In the genomic region with DNA sequence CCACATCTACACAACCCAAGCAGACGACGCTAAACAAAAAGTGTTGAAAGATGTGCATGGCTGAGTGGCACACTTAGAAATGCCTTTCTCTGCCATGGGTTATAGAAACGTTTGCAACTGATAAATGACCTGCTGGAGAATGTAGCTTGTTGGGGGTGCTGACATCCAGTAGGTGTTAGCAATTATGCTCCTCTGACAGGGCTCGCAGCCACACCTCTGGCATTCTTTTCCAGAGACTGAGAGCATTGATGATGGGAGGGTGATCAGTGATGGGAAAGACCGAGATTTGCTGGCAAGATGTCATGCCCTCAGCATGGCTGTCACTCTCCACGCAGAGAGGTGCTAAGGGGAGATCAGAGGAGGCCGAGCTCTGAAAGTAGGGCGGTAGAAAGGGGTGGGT, we compare ENCODE assay signal across 24 mouse cellular contexts.
DNase-seq lines count a peak whose midpoint lies in the region; ATAC-seq and TF ChIP-seq lines count a peak whose summit lies in the region.
"Had no signal": no experiment of that assay in that cellular context is flagged by ENCODE, and none has a peak within 500 bp of the region (broad histone marks: within the 10 kb centered on the region; RNA-seq: fewer than 3 reads in every experiment).

No protein-coding gene starts in this region.

- peak; percentile 86 for DNase-seq in heart, adult 11 months
- no peak for DNase-seq in heart, adult 2 months
- DNase-seq in heart, postnatal 10 days: no peak
- DNase-seq in retina, postnatal 1 day: peak; percentile 6
- DNase-seq in retina, embryonic 14.5 days (ENCODE audit: low spot score): no peak
- no peak for DNase-seq in forebrain, embryonic 10.5 days (ENCODE audit: extremely low spot score, low spot score)
- DNase-seq: adrenal gland, adult 8-10 months; cerebellum, adult 2 months; cerebellum, postnatal 14 days; gastrocnemius, postnatal 36 days; kidney, adult 9 months; kidney, postnatal 10 days; layer of hippocampus, postnatal 36 days; left cerebral cortex, postnatal 4 days; lung, postnatal 14 days; thymus, postnatal 4 days had no signal

- no peaks in the 10 kb centered on the region for H3K79me2 ChIP-seq in heart, adult 2 months (replicated peaks; ENCODE audit: control insufficient read depth, insufficient read depth, low read length)

- no peaks in the 10 kb centered on the region for H3K36me3 ChIP-seq in heart, adult 2 months (ENCODE audit: control insufficient read depth, insufficient read depth, low read length)
- no peaks in the 10 kb centered on the region for H3K36me3 ChIP-seq in heart, embryonic 14.5 days (ENCODE audit: control insufficient read depth, insufficient read depth, low read length)
- H3K36me3 ChIP-seq in forebrain, embryonic 10.5 days (replicated peaks): no peaks in the 10 kb centered on the region
- H3K36me3 ChIP-seq: G1E; liver, embryonic 15.5 days; midbrain, embryonic 10.5 days had no signal

- no peaks in the 10 kb centered on the region for H3K27me3 ChIP-seq in heart, adult 2 months (ENCODE audit: control insufficient read depth, insufficient read depth, low read length)
- H3K27me3 ChIP-seq in heart, embryonic 14.5 days (ENCODE audit: control insufficient read depth, insufficient read depth, low read length): no peaks in the 10 kb centered on the region
- H3K27me3 ChIP-seq in forebrain, embryonic 10.5 days (ENCODE audit: poor library complexity, severe bottlenecking): no peaks in the 10 kb centered on the region
- H3K27me3 ChIP-seq: liver, embryonic 15.5 days had no signal

- no peaks in the 10 kb centered on the region for H3K4me1 ChIP-seq in heart, adult 2 months (ENCODE audit: control insufficient read depth, insufficient read depth, low read length)
- peaks cover 21 to 33% of the 10 kb centered on the region in 2 experiments for H3K4me1 ChIP-seq in heart, embryonic 14.5 days (ENCODE audit: control insufficient read depth in 2 of 2, insufficient read depth in 2 of 2, low read length in 2 of 2)
- H3K4me1 ChIP-seq in forebrain, embryonic 10.5 days: peaks cover 7% of the 10 kb centered on the region; the same call in 1 of the 2 replicates
- H3K4me1 ChIP-seq: liver, embryonic 15.5 days had no signal

- intact Hi-C loops in heart, adult 2 months (cut with DNase I): no loop called here
- intact Hi-C loops in heart, postnatal 10 days (cut with DNase I): no loop called here

- ATAC-seq in heart, embryonic 14.5 days (ENCODE audit: insufficient number of reproducible peaks, insufficient read depth, low FRiP score, low read depth): peak; percentile 83
- ATAC-seq: forebrain, embryonic 14.5 days; intestine, postnatal 0 days; midbrain, embryonic 16.5 days had no signal

- H3K9ac ChIP-seq in heart, adult 2 months (ENCODE audit: low read depth, low read length): no peak overlapping the region
- no peak overlapping the region for H3K9ac ChIP-seq in heart, embryonic 14.5 days (ENCODE audit: low read length)
- H3K9ac ChIP-seq: hindbrain, embryonic 14.5 days; liver, embryonic 15.5 days had no signal

- H3K4me3 ChIP-seq in heart, adult 2 months: no peak overlapping the region
- H3K4me3 ChIP-seq in heart, embryonic 14.5 days (ENCODE audit: control insufficient read depth in 1 of 2, insufficient read depth in 1 of 2, low read depth in 1 of 2, low read length in 2 of 2): no peak overlapping the region; a peak in 1 of 4 replicates
- no peak overlapping the region for H3K4me3 ChIP-seq in forebrain, embryonic 10.5 days
- H3K4me3 ChIP-seq: liver, embryonic 15.5 days; midbrain, embryonic 10.5 days had no signal

- H3K27ac ChIP-seq in heart, adult 2 months: no peak overlapping the region
- peak overlapping the region; percentile 4 to 25; a peak in 2 of 4 replicates for H3K27ac ChIP-seq in heart, embryonic 14.5 days (replicated peaks in 1 of 2; ENCODE audit: control insufficient read depth in 1 of 2, insufficient read depth in 1 of 2, low read depth in 2 of 2, low read length in 2 of 2)
- no peak overlapping the region for H3K27ac ChIP-seq in forebrain, embryonic 10.5 days
- H3K27ac ChIP-seq: hindbrain, embryonic 14.5 days; liver, embryonic 15.5 days; midbrain, embryonic 10.5 days had no signal

- no peak for TF ChIP-seq EP300 in heart, adult 2 months (IDR thresholded peaks at IDR 0.05; ENCODE audit: insufficient read depth, low read depth, low read length)

- no peak for TF ChIP-seq POLR2A in heart, adult 2 months (IDR thresholded peaks at IDR 0.05; ENCODE audit: insufficient read depth, low read depth, low read length)

- WGBS in heart, adult 2 months: 50% methylated on average over 8 of the region's 8 CpGs
- 25% methylated on average over 8 of the region's 8 CpGs for WGBS in heart, embryonic 14.5 days
- 84% methylated on average over 8 of the region's 8 CpGs for WGBS in forebrain, embryonic 10.5 days

- H3K9me3 ChIP-seq in heart, embryonic 14.5 days (ENCODE audit: control insufficient read depth, low read length): no peaks in the 10 kb centered on the region
- H3K9me3 ChIP-seq in forebrain, embryonic 10.5 days: no peaks in the 10 kb centered on the region
- H3K9me3 ChIP-seq: liver, embryonic 15.5 days; midbrain, embryonic 10.5 days had no signal

- no peak for TF ChIP-seq CTCF in heart, adult 2 months (IDR thresholded peaks at IDR 0.05)

- peak overlapping the region; percentile 48 for H3K4me2 ChIP-seq in heart, embryonic 14.5 days (ENCODE audit: low read length)
- H3K4me2 ChIP-seq: hindbrain, embryonic 14.5 days; liver, embryonic 15.5 days had no signal

Comparison
In these comparisons a context has a peak if more than half of its experiments do, and no peak if none do; other contexts are left out.
1. DNase-seq: peak in heart, adult 11 months (single experiment) and retina, postnatal 1 day (single experiment); none in heart, adult 2 months (0 of 2), heart, postnatal 10 days (0 of 2), retina, embryonic 14.5 days (single experiment) and forebrain, embryonic 10.5 days (single experiment).
2. H3K27ac ChIP-seq: peak in heart, embryonic 14.5 days (2 of 2); none in heart, adult 2 months (single experiment) and forebrain, embryonic 10.5 days (single experiment).